Mouse (Mus musculus) heart, adult 2 months (tissue): Measurements from ENCODE around the gene Acot8.

Source experiments
- CTCF ChIP-seq: fragments of 200-600 bp; IDR thresholded peaks from 2 replicates; pipeline ENCODE4 v1.8.1; 2022; ENCODE audit warnings: antibody characterized with exemption, mild to moderate bottlenecking, moderate library complexity
- POLR2A ChIP-seq: fragments of 200-500 bp; IDR thresholded peaks from 2 replicates; pipeline ENCODE4 v1.6.1; 2011; ENCODE audit warnings: mild to moderate bottlenecking, low read depth, low read length, control low read depth; ENCODE audit not compliant: insufficient read depth

DNA sequence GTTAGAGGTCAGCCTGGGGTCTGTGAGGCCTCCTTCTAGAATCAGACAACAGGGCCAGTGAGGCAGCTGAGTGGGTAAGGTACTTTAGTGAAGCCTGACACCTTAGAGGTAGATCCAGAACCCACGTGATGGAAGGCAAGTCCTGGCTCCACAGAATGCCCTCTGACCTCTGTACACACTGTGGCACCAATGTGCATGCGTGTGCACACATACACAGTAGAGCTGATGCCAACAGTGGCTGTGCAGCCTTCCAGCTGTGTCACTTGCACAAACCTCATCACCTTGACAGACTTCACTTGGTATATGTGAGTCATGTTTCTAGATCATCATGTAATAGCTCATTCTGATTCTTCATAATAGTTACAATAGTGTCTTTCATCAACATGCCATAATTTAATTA lies 52.2 kb downstream of the Acot8 start:
- no peak for TF ChIP-seq POLR2A
- no peak for TF ChIP-seq CTCF
